Mouse (Mus musculus) adrenal gland, postnatal 25 days (tissue): Measurements from ENCODE around the gene Zfp991. TPM values are rescaled to one million over a fixed set of nuclear protein-coding genes. Genes with fewer than 3 reads are reported as not detected.
"Not testable (repeated sequence)": the region's sequence is repeated elsewhere in the genome, so short reads cannot be mapped to it uniquely, and the experiment has no call there.

Source experiments
- DNase-seq: peaks from one replicate; pipeline ENCODE4 v3.0.0; 2021; ENCODE audit warnings: mixed read lengths
- total RNA-seq: library from RNA; stranded (reverse); gene quantifications from 2 replicates; pipeline ENCODE4 v1.2.3, GENCODE M21; 2021

The Zfp991 gene
- total RNA-seq, 1 experiment from 2014 or later = 13.3 TPM

GRCm38 (mm10) chr4:147186824-147187223 is 55.0 kb downstream of the Zfp991 start:
- not testable (repeated sequence) for DNase-seq

GRCm38 (mm10) chr4:147187283-147187965 is 55.6 kb downstream of the Zfp991 start:
- DNase-seq = not testable (repeated sequence)

GRCm38 (mm10) chr4:147195186-147195585 is 63.3 kb downstream of the Zfp991 start:
- DNase-seq = not testable (repeated sequence)

GRCm38 (mm10) chr4:147197210-147197609 is 65.4 kb downstream of the Zfp991 start:
- DNase-seq = not testable (repeated sequence)

GRCm38 (mm10) chr4:147199055-147199750 is 67.4 kb downstream of the Zfp991 start:
- DNase-seq = not testable (repeated sequence)

DNA sequence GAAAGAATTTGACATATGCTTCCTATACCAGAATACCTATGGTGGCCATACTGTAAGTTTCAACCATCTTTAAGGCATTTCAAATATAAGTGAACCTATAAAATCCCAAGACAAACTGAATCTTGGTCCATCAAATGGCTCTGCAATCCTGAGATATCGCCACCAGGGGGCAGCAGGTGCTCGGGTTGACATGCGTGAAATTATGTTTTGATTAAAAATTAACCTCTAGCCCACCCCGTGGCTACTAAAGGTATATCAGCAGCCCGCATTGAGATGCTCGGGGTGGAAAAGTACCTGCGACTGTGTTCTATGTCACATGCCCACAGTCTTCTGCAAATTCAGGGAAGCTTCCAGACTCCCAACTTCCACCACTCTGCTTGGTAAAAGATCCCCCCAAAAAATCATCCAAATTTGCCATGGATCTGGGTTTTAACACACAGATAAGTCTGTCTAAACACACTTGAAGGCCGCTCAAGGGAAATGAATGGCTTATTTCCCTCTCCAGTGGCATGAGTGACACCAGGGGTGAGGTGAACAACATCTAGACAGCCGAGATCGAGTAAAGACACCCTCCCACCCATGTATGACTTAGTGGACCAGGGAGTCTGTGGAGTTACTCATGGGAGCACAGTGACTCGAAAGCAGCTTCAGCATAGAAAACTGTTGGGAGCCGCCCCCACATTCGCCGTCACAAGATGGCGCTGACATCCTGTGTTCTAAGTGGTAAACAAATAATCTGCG is 70.3 kb downstream of the Zfp991 start:
- DNase-seq = not testable (repeated sequence)

GRCm38 (mm10) chr4:147212182-147212928 is 80.5 kb downstream of the Zfp991 start:
- DNase-seq = not testable (repeated sequence)

- DNase-seq = not testable (repeated sequence)
These were observed 82.4 kb downstream of the Zfp991 start for GRCm38 (mm10) chr4:147214233-147214632.

GRCm38 (mm10) chr4:147217676-147218075 is 85.8 kb downstream of the Zfp991 start:
- not testable (repeated sequence) for DNase-seq

DNA sequence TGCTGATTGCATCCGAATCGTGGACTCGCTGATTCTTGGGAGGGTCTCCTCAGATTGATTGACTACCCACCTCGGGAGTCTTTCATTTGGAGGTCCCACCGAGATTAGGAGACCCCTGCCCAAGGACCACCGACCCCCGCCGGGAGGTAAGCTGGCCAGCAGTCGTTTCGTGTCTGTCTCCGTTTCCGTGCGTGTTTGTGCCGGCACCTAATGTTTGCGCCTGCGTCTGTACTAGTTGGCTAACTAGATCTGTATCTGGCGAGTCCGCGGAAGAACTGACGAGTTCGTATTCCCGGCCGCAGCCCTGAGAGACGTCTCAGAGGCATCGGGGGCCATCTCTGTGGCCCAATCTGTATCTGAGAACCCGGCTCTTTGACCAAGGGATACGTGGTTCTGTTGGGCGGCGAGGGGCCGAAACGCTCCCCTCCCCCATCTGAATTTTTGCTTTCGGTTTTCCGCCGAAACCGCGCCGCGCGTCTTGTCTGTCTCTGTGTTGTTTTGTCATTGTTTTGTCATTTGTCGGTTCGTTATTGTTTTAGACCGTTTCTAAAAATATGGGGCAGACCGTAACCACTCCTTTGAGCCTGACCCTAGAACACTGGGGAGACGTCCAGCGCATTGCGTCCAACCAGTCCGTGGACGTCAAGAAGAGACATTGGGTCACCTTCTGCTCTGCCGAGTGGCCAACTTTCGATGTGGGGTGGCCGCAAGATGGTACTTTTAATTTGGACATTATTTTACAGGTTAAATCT is 87.7 kb downstream of the Zfp991 start:
- not testable (repeated sequence) for DNase-seq

- DNase-seq = not testable (repeated sequence)
These were observed 88.4 kb downstream of the Zfp991 start for GRCm38 (mm10) chr4:147220226-147220625.

GRCm38 (mm10) chr4:147222021-147222420 is 90.2 kb downstream of the Zfp991 start:
- not testable (repeated sequence) for DNase-seq

- DNase-seq = not testable (repeated sequence)
These were observed 92.1 kb downstream of the Zfp991 start for GRCm38 (mm10) chr4:147223778-147224435.

DNA sequence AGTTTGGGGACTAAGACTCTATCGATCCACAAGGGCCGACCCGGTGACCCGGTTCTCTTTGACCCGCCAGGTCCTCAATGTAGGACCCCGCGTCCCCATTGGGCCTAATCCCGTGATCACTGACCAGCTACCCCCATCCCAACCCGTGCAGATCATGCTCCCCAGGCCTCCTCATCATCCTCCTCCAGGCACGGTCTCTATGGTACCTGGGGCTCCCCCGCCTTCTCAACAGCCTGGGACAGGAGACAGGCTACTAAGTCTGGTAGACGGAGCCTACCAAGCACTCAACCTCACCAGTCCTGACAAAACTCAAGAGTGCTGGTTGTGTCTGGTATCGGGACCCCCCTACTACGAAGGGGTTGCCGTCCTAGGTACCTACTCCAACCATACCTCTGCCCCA is 93.8 kb downstream of the Zfp991 start:
- not testable (repeated sequence) for DNase-seq

DNA sequence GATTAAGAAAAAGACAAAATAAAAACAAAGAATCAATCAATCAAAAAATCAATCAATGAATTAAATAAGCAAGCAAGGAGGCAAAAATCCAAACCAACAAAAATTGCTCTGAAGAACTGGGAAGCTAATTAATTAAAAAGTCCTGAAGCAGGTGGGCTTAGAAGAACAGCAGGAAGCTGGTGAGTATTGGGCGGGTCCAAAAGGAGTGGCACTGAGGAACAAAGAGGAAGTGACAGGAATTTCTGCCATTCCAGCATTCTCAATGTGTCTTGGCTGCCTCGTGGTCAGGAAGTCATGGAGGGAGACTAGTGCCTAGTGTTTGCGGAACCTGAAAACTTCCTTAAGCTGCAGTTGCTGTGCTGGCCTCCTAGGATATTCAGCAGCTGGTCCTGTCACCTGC is 98.2 kb downstream of the Zfp991 start:
- not testable (repeated sequence) for DNase-seq

Other genes starting within 250 kb of the Zfp991 start
- gene Gm21411, start 222.4 kb upstream of the Zfp991 start, total RNA-seq = not detected in 2 replicates
- 0.58 TPM in 1 of 2 replicates, not detected in the other for gene Zfp989, start 160.1 kb upstream of the Zfp991 start, total RNA-seq
- 0.97 and 1.00 TPM in 2 replicates for gene Rex2, start 110.2 kb upstream of the Zfp991 start, total RNA-seq
- gene Zfp988, start 173.6 kb downstream of the Zfp991 start, total RNA-seq = 0.58 TPM in 1 of 2 replicates, not detected in the other
- gene Zfp978, start 229.3 kb downstream of the Zfp991 start, total RNA-seq = not detected in 2 replicates